Mouse (Mus musculus) megakaryocyte, embryonic 14.5 days (primary cell): ENCODE data around the gene Hbb-bt.

Experiments used
- FLI1 ChIP-seq: IDR thresholded peaks from 2 replicates; pipeline ENCODE4 v1.6.1; 2012; ENCODE audit warnings: low read length, inconsistent platforms, mixed read lengths
- GATA1 ChIP-seq: IDR thresholded peaks from 3 replicates; pipeline ENCODE4 v1.6.1; 2012; ENCODE audit warnings: mixed read lengths, low read length, inconsistent platforms, borderline replicate concordance

DNA sequence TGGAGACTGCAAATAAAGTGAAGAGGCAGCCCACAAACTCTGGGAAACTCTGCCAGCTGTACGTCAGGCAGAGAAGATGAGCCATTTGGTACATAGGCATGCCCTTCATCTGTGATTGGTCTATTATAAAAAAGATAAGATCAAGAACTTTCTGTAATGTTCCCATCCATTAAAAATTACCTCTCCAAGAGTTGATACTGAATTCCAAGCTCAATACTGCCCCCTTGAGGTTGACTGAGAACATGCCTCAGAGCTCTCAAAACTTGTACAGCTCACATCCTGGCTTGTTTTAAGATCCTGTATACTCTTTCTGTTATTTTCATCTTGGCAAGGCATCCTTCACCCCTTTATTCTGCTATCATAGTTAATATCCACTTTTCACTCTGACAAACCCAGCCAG, 6.9 kb downstream of the Hbb-bt start:
- TF ChIP-seq GATA1 (no peak), FLI1 (no peak)
